Mouse (Mus musculus): ENCODE results near the gene Mapk8ip3. TPM values are rescaled to one million over a fixed set of nuclear protein-coding genes. Genes with fewer than 3 reads are reported as not detected.

The Mapk8ip3 gene
- polyA plus RNA-seq, 1 experiment from 2014 or later, result 37.3 TPM

DNA sequence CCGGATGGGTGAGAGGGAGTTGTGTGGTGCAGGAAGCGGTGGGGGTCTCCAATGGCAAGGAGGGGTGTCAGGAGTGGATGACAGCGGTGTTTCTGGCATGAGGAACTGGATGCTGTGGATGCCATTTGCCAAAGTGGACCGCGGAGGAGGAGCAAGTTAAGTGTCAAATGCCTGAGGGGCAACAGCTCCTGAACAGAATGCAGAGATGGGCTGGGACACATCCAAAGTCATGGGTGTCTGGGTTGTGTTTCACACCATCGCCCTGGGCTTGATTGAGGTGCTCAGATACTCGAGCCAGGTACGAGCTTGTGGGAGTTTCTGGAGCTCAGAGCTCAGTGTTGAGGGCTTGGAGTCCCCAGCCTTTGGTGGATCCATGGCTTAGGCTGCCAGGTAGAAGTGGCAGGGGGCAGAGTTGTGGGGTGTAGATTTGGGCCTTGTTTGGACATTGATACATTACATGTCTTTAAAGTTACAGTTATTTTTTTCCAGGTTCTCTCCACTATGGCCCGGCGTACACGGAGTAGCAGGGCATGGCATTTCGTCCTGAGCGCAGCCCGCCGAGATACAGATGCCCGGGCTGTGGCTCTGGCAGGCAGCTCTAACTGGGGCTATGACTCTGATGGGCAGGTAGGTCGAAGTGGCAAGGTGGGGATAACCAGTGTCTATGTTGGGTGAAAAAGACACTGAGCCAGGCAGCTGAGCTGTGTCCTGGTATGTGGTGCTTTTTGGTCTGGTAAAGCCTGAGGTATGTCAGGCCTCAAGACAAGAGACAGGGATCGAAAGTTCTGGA lies 49.3 kb downstream of the Mapk8ip3 start:
- Histone ChIP-seq H3K4me1 (peaks cover 28% of the 10 kb centered on the region), H3K36me3 (replicated peaks) (peaks cover 63% of the 10 kb centered on the region), H3K4me3 (peak overlapping the region; percentile 77), H3K9me3 (no peaks in the 10 kb centered on the region), H3K27ac (peak overlapping the region; percentile 87), H3K27me3 (ENCODE audit: poor library complexity, severe bottlenecking) (no peaks in the 10 kb centered on the region)
- 70% methylated on average over 18 of the region's 18 CpGs for WGBS
- DNase-seq (ENCODE audit: extremely low spot score, low spot score), result no peak

GRCm38 (mm10) chr17:24886932-24887271 lies 49.9 kb downstream of the Mapk8ip3 start:
- no peak for DNase-seq (ENCODE audit: extremely low spot score, low spot score)
- 1% methylated on average over 18 of the region's 18 CpGs for WGBS
- Histone ChIP-seq H3K9me3 (no peaks in the 10 kb centered on the region), H3K4me1 (peaks cover 30% of the 10 kb centered on the region), H3K27me3 (ENCODE audit: poor library complexity, severe bottlenecking) (no peaks in the 10 kb centered on the region), H3K4me3 (peak overlapping the region; percentile 77), H3K36me3 (replicated peaks) (peaks cover 63% of the 10 kb centered on the region), H3K27ac (peak overlapping the region; percentile 87)

GRCm38 (mm10) chr17:24886134-24886931 lies 50.4 kb downstream of the Mapk8ip3 start, which contains the start of the genes Nubp2 and Spsb3:
TSS of gene Nubp2 (minus strand) at chr17:24886349.
TSS of gene Spsb3 (plus strand) at chr17:24886643.
- Histone ChIP-seq H3K27me3 (ENCODE audit: poor library complexity, severe bottlenecking) (no peaks in the 10 kb centered on the region), H3K9me3 (no peaks in the 10 kb centered on the region), H3K4me1 (peaks cover 36% of the 10 kb centered on the region), H3K27ac (peak within 1 kb of the TSS; percentile 87), H3K36me3 (replicated peaks) (peaks cover 59% of the 10 kb centered on the region), H3K4me3 (peak within 1 kb of the TSS; percentile 77)
- DNase-seq (ENCODE audit: extremely low spot score, low spot score), result peak; percentile 98
- under 1% methylated on average over 69 of the region's 69 CpGs for WGBS

GRCm38 (mm10) chr17:24885356-24886133 lies 51.2 kb downstream of the Mapk8ip3 start:
- H3K27ac ChIP-seq, result peak overlapping the region; percentile 66
- H3K27me3 ChIP-seq (ENCODE audit: poor library complexity, severe bottlenecking), result no peaks in the 10 kb centered on the region
- H3K36me3 ChIP-seq (replicated peaks), result peaks cover 51% of the 10 kb centered on the region
- no peaks in the 10 kb centered on the region for H3K9me3 ChIP-seq
- WGBS, result 26% methylated on average over 22 of the region's 22 CpGs
- peak overlapping the region; percentile 77 for H3K4me3 ChIP-seq
- H3K4me1 ChIP-seq, result peaks cover 36% of the 10 kb centered on the region
- DNase-seq (ENCODE audit: extremely low spot score, low spot score), result no peak

DNA sequence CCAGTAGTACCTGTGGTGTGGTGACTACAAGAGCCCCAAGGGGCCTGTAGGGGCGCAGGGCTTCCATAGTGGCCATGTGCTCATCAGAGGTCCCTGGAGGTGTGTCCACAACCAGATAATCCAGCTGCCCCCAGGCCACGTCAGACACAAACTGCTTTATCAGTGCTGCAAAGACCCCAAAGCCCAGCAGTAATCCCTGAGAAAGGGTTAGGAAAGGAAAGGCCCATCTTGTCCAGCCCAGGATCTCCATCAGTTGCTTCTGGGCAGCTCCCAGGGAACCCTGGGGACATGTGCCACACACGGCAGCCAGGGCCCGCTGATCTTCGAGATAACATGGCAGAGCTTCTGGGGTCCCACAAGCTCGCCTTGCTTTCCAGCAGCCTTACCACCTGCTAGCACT lies 52.4 kb downstream of the Mapk8ip3 start:
- Histone ChIP-seq H3K27ac (no peak overlapping the region), H3K36me3 (replicated peaks) (peaks cover 39% of the 10 kb centered on the region), H3K27me3 (ENCODE audit: poor library complexity, severe bottlenecking) (no peaks in the 10 kb centered on the region), H3K4me3 (peak overlapping the region; percentile 77; the same call in 1 of the 2 replicates), H3K4me1 (peaks cover 36% of the 10 kb centered on the region), H3K9me3 (no peaks in the 10 kb centered on the region)
- no peak for DNase-seq (ENCODE audit: extremely low spot score, low spot score)
- WGBS, result 87% methylated on average over 6 of the region's 6 CpGs

DNA sequence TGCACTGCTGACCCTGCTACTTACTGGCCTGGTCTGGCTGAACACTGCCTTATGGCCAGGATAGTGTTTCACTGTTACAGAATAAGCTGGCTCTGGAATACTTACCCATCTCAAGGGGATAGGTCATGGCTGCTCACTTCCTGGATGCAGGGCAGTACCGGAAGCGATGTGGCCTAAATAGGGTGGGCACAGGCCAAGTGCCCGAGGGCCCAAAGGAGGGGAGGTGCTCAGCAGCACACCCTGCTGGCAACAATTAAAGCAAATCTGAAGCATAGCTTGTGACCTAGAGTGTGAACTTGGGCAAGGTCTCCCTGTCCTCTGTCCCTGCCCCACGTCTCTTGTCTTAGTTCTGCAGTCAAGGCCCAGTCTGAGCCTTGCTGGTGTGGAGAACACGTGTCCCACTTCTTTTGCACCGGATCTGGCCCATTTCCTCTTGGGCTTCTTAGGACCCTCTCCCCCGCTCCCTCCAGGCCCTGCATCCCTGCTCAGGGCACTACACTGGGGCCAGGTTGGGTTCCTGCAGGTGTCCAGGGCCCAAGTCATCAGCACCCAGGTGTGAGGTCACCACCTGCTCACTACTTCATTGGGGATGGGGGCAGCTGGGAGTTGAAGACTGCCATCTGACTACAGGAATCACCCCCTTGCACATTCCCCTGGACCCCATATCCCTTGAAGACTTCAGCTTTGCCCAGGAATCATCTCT lies 54.9 kb downstream of the Mapk8ip3 start:
- H3K27ac ChIP-seq, result no peak overlapping the region
- H3K36me3 ChIP-seq (replicated peaks), result peaks cover 29% of the 10 kb centered on the region
- H3K27me3 ChIP-seq (ENCODE audit: poor library complexity, severe bottlenecking), result no peaks in the 10 kb centered on the region
- DNase-seq (ENCODE audit: extremely low spot score, low spot score), result no peak
- no peak overlapping the region for H3K4me3 ChIP-seq
- peaks cover 37% of the 10 kb centered on the region for H3K4me1 ChIP-seq
- 48% methylated on average over 7 of the region's 7 CpGs for WGBS
- H3K9me3 ChIP-seq, result no peaks in the 10 kb centered on the region

DNA sequence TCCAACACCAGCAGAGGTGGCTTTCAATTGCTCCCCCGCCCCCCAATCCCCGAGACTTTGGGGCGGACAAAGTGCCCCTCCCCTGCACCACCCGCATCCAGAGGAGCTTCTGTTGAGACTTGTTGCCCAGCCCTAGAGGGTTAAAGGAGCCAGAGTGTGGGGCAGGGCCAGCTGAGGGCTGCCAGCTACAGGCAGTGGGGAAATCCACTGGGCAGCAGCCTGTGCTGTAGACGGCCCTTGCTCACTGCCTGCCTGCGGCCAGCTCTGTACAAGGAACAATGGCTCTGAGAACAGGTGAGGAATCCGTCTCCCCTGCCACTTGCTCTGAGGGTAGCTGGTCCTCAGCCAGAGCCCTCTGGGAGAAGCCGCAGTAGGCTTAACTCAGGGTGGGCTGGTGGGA lies 58.2 kb downstream of the Mapk8ip3 start:
- H3K4me3 ChIP-seq, result no peak overlapping the region
- DNase-seq (ENCODE audit: extremely low spot score, low spot score), result no peak
- no peak overlapping the region for H3K27ac ChIP-seq
- H3K36me3 ChIP-seq (replicated peaks), result peaks cover 18% of the 10 kb centered on the region
- peaks cover 22% of the 10 kb centered on the region for H3K4me1 ChIP-seq
- 75% methylated on average over 8 of the region's 8 CpGs for WGBS
- no peaks in the 10 kb centered on the region for H3K27me3 ChIP-seq (ENCODE audit: poor library complexity, severe bottlenecking)
- H3K9me3 ChIP-seq, result no peaks in the 10 kb centered on the region

GRCm38 (mm10) chr17:24878117-24878397 lies 58.7 kb downstream of the Mapk8ip3 start:
- Histone ChIP-seq H3K9me3 (no peaks in the 10 kb centered on the region), H3K4me3 (no peak overlapping the region), H3K27me3 (ENCODE audit: poor library complexity, severe bottlenecking) (no peaks in the 10 kb centered on the region), H3K27ac (peak overlapping the region; percentile 48), H3K4me1 (peaks cover 22% of the 10 kb centered on the region), H3K36me3 (replicated peaks) (peaks cover 13% of the 10 kb centered on the region)
- WGBS, result 39% methylated on average over 5 of the region's 5 CpGs
- no peak for DNase-seq (ENCODE audit: extremely low spot score, low spot score)

DNA sequence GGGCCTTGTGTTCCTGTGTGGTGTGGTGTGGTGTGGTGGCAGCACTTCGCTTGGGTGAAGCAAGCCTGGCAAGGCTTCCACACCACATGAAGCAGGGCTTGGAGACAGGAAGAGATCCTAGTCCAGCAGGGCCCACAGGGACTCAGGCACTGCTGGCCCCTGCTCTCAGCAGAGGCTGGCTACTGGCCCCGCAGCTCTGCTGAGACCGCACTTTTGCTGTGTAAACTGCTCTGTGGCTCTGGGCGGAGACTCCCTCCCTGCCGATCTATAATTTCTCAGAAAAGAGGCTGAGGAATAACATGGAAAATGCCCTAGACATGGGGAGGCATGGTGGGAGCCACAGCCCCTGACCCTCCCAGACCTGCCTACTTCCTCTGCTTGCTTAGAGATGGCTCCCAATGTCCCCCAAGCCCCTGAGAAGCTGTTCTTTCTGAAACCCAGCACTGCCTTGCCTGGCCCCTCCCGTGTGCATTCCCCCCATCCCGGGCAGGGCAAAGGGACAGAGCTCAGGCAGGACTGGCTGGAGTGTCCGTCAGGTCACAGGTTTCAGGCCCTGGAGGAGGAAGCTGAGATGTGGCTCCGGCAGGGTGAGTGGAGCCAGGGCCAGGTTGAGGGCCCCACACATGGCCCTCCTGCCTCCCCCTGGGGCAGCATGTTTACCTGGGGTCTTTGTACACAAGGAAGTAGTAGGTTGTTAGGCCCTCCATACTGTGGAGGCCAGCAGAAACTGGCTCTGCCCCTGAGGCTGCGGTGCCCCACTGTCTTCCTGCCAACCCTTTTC lies 59.3 kb downstream of the Mapk8ip3 start:
- H3K9me3 ChIP-seq, result no peaks in the 10 kb centered on the region
- no peak overlapping the region for H3K4me3 ChIP-seq
- H3K27me3 ChIP-seq (ENCODE audit: poor library complexity, severe bottlenecking), result no peaks in the 10 kb centered on the region
- peak overlapping the region; percentile 48 for H3K27ac ChIP-seq
- H3K4me1 ChIP-seq, result peaks cover 22% of the 10 kb centered on the region
- WGBS, result 71% methylated on average over 10 of the region's 10 CpGs
- DNase-seq (ENCODE audit: extremely low spot score, low spot score), result no peak
- peaks cover 8% of the 10 kb centered on the region for H3K36me3 ChIP-seq (replicated peaks)

- no peak overlapping the region for H3K4me3 ChIP-seq
- H3K9me3 ChIP-seq, result no peaks in the 10 kb centered on the region
Observed at GRCm38 (mm10) chr17:24874989-24875388, 61.8 kb downstream of the Mapk8ip3 start.

DNA sequence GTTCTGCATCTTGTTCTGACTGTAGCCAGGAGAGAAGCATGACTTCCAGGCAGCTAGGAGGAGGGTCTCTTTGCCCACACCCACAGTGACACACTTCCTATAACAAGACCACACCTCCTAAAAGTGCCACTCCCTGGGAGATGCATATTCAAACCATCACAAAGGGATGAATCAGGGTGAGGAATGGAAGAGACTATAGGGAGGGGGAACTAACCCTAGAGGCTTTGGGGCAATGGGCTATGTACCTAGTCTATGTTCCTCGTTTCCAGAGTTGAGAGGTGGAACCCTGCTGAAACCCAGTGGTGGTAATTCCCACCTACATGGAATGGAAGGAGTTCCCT lies 62.4 kb downstream of the Mapk8ip3 start:
- Histone ChIP-seq H3K4me1 (peaks cover 14% of the 10 kb centered on the region), H3K9me3 (no peaks in the 10 kb centered on the region), H3K36me3 (replicated peaks) (no peaks in the 10 kb centered on the region), H3K4me3 (no peak overlapping the region), H3K27ac (no peak overlapping the region), H3K27me3 (ENCODE audit: poor library complexity, severe bottlenecking) (no peaks in the 10 kb centered on the region)
- WGBS, result 78% methylated on average over 1 of the region's 1 CpGs
- DNase-seq (ENCODE audit: extremely low spot score, low spot score), result no peak

More at GRCm38 (mm10) chr17:24874989-24875388, 61.8 kb downstream of the Mapk8ip3 start:
- H3K27ac ChIP-seq, result no peak overlapping the region
- DNase-seq (ENCODE audit: extremely low spot score, low spot score), result no peak
- 80% methylated on average over 8 of the region's 8 CpGs for WGBS
- no peaks in the 10 kb centered on the region for H3K36me3 ChIP-seq (replicated peaks)
- H3K4me1 ChIP-seq, result peaks cover 14% of the 10 kb centered on the region
- no peaks in the 10 kb centered on the region for H3K27me3 ChIP-seq (ENCODE audit: poor library complexity, severe bottlenecking)

Measured in forebrain, embryonic 10.5 days (tissue).